Mouse (Mus musculus) forebrain, embryonic 11.5 days (tissue): ENCODE measurements around the gene Nrap. TPM values are rescaled to one million over a fixed set of nuclear protein-coding genes. Genes with fewer than 3 reads are reported as not detected.

Experiments
- ATAC-seq: fragments of 200-750 bp; cut with Nextera tagmentation; replicated peaks from 2 replicates; pipeline ENCODE4 v1.8.0; 2017; ENCODE audit warnings: moderate TSS enrichment; ENCODE audit not compliant: low FRiP score
- DNase-seq: peaks from one replicate; pipeline ENCODE4 v3.0.0-alpha.2; 2017; ENCODE audit warnings: low spot score
- H3K27ac ChIP-seq: fragments of 300-500 bp; sonication (generic); 2 replicates; pipeline ENCODE4 v1.5.1; 2014; ENCODE audit warnings: low read depth, low read length
- H3K27me3 ChIP-seq: fragments of 300-500 bp; sonication (generic); 2 replicates; pipeline ENCODE4 v1.6.1; 2014; ENCODE audit warnings: mild to moderate bottlenecking, low read length, mixed read lengths; ENCODE audit not compliant: control insufficient read depth, insufficient read depth
- H3K36me3 ChIP-seq: fragments of 300-500 bp; sonication (generic); 2 replicates; pipeline ENCODE4 v1.6.1; 2014; ENCODE audit warnings: mild to moderate bottlenecking, low read length, moderate library complexity, mixed read lengths; ENCODE audit not compliant: control insufficient read depth, insufficient read depth
- H3K4me1 ChIP-seq: fragments of 300-500 bp; sonication (generic); replicated peaks from 2 replicates; pipeline ENCODE4 v1.6.1; 2014; ENCODE audit warnings: low read length, mixed read lengths; ENCODE audit not compliant: control insufficient read depth, insufficient read depth
- H3K4me2 ChIP-seq: fragments of 300-500 bp; sonication (generic); 2 replicates; pipeline ENCODE4 v1.6.1; 2014; ENCODE audit warnings: low read depth, mild to moderate bottlenecking, low read length, moderate library complexity, mixed read lengths; ENCODE audit not compliant: severe bottlenecking
- H3K4me3 ChIP-seq: fragments of 300-500 bp; sonication (generic); 2 replicates; pipeline ENCODE4 v1.5.1; 2014; ENCODE audit warnings: low read depth, low read length
- H3K9ac ChIP-seq: fragments of 300-500 bp; sonication (generic); 2 replicates; pipeline ENCODE4 v1.6.1; 2014; ENCODE audit warnings: low read length
- H3K9me3 ChIP-seq: fragments of 300-500 bp; sonication (generic); 2 replicates; pipeline ENCODE4 v1.6.1; 2016; ENCODE audit warnings: low read length, mixed read lengths; ENCODE audit not compliant: control insufficient read depth
- WGBS: fragments of 180-500 bp; shearing (Covaris S2); extraction: QIAGEN DNeasy Blood & Tissue Kit; methylation state at CpG from one replicate; pipeline ENCODE4 v1.1.7; 2014; 5-methylcytosine and 5-hydroxymethylcytosine counted together
- polyA plus RNA-seq: library from polyadenylated mRNA; unstranded; fragments of >200 nt; fragmentation: Nextera tagmentation; extraction: Ambion mirVana; gene quantifications from 2 replicates; pipeline ENCODE4 v1.2.1, GENCODE M21; 2014

Nrap gene
- 0.17 and 0.20 TPM in 2 replicates for polyA plus RNA-seq

DNA sequence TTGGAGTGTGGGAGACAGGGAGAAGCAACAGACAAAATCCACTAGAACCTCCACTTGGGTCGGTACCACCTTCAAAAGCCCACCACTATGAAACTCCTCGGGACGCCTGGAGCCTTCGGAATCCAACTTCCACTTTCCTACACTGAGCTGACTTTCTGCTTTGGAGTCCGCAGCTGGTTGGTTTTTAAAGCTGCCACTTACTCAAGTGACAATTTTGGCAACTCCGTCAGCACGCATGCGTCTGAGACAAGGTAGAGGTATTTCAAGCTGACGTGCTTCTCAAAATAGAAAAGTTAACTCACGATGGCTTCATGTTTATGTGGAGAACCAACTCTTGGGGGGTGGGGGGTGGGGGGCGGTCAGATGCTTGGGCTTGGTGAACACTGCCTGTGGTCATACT lies at the start of gene Nrap:
Gene Nrap, minus strand, starts transcription at position 159 of the 400 bp plus-strand sequence.
- Histone ChIP-seq H3K27me3 (no peaks in the 10 kb centered on the region), H3K4me1 (no peaks in the 10 kb centered on the region), H3K9ac (no peak within 1 kb of the TSS), H3K36me3 (no peaks in the 10 kb centered on the region), H3K4me3 (no peak within 1 kb of the TSS), H3K9me3 (no peaks in the 10 kb centered on the region), H3K27ac (no peak within 1 kb of the TSS), H3K4me2 (no peak within 1 kb of the TSS)
- DNase-seq (no peak), ATAC-seq (no peak)
- WGBS, result 90% methylated on average over 11 of the region's 11 CpGs

DNA sequence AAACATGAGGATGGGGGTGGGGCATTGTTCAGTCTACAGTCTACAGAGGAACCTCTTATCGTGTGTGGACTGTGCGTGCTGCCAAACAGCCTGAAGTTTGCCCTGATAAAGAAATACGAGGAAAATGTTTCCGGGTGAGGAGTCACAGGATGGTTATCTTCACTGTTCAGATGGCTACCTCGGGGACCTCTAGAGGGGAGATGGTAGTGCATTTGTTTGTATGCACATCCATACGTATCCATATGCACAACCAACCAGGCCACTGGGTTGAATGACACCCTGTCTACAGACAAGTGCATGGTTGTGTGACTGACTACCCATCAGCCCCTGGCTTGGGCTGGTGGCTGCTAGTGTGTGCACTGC lies 49.2 kb upstream of the Nrap start:
- WGBS, result 91% methylated on average over 6 of the region's 6 CpGs
- Histone ChIP-seq H3K4me1 (no peaks in the 10 kb centered on the region), H3K4me3 (no peak overlapping the region), H3K27me3 (no peaks in the 10 kb centered on the region), H3K9ac (no peak overlapping the region), H3K4me2 (no peak overlapping the region), H3K9me3 (no peaks in the 10 kb centered on the region), H3K27ac (no peak overlapping the region), H3K36me3 (no peaks in the 10 kb centered on the region)
- ATAC-seq (no peak), DNase-seq (no peak)

GRCm38 (mm10) chr19:56438357-56439071 lies 48.7 kb upstream of the Nrap start:
- no peak overlapping the region for H3K4me3 ChIP-seq
- no peaks in the 10 kb centered on the region for H3K27me3 ChIP-seq
- 86% methylated on average over 7 of the region's 7 CpGs for WGBS
- DNase-seq, result no peak
- no peak overlapping the region for H3K4me2 ChIP-seq
- H3K27ac ChIP-seq, result no peak overlapping the region
- no peaks in the 10 kb centered on the region for H3K36me3 ChIP-seq
- H3K9me3 ChIP-seq, result no peaks in the 10 kb centered on the region
- H3K9ac ChIP-seq, result no peak overlapping the region
- no peaks in the 10 kb centered on the region for H3K4me1 ChIP-seq
- no peak for ATAC-seq

- Histone ChIP-seq H3K4me2 (no peak overlapping the region), H3K36me3 (no peaks in the 10 kb centered on the region), H3K27ac (no peak overlapping the region), H3K27me3 (no peaks in the 10 kb centered on the region), H3K4me1 (no peaks in the 10 kb centered on the region), H3K9ac (no peak overlapping the region), H3K4me3 (no peak overlapping the region), H3K9me3 (no peaks in the 10 kb centered on the region)
- no peak for ATAC-seq
- 91% methylated on average over 13 of the region's 13 CpGs for WGBS
- no peak for DNase-seq
These were observed 46.5 kb upstream of the Nrap start for GRCm38 (mm10) chr19:56436380-56436779.

DNA sequence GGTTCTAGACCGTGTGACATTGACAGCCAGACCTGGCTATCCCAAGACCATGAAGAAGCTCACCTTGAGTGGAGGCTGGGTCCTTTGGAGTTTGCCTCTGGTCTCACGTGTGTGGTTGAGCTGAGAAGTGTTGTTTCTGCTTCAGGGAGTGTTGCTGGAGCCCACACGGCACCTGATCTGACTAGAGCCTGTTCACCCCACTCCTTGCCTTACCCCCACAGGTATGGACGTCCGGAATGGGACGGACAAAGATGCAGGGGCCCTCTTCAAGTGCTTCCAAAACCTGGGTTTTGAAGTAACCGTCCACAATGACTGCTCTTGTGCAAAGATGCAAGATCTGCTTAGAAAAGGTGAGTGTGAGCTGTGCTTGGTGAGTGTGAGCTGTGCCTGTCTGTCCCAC lies 43.7 kb upstream of the Nrap start:
- H3K4me1 ChIP-seq, result no peaks in the 10 kb centered on the region
- H3K9me3 ChIP-seq, result no peaks in the 10 kb centered on the region
- DNase-seq (no peak), ATAC-seq (no peak)
- H3K27ac ChIP-seq, result no peak overlapping the region
- no peak overlapping the region for H3K4me2 ChIP-seq
- 92% methylated on average over 7 of the region's 7 CpGs for WGBS
- no peak overlapping the region for H3K4me3 ChIP-seq
- H3K27me3 ChIP-seq, result no peaks in the 10 kb centered on the region
- no peak overlapping the region for H3K9ac ChIP-seq
- no peaks in the 10 kb centered on the region for H3K36me3 ChIP-seq

DNA sequence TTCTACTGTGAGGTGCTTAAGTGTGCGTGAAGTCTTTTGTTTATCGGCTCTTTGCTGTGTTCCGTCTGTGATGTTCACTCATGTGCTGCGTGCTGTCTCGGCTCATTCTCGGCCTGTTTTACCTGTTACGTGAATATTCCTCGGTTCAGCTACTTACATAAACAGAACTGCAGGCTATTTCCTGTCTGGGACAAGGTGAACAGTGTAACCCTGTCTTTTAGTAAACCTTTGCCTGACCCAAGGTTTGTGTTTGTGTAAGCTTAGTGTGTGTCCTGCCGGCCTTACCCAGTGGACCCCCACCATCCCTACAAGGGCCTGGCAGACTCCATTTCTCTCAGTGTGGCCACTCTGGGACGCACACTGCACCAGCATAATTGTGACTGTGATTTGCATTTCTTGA lies 42.9 kb upstream of the Nrap start:
- ATAC-seq (no peak), DNase-seq (no peak)
- Histone ChIP-seq H3K27ac (no peak overlapping the region), H3K27me3 (no peaks in the 10 kb centered on the region), H3K9me3 (no peaks in the 10 kb centered on the region), H3K4me1 (no peaks in the 10 kb centered on the region), H3K9ac (no peak overlapping the region), H3K4me3 (no peak overlapping the region), H3K36me3 (no peaks in the 10 kb centered on the region), H3K4me2 (no peak overlapping the region)
- WGBS, result 84% methylated on average over 10 of the region's 10 CpGs

- Histone ChIP-seq H3K27me3 (no peaks in the 10 kb centered on the region), H3K4me3 (no peak overlapping the region), H3K4me2 (no peak overlapping the region), H3K9ac (no peak overlapping the region), H3K36me3 (no peaks in the 10 kb centered on the region), H3K27ac (no peak overlapping the region), H3K4me1 (no peaks in the 10 kb centered on the region), H3K9me3 (no peaks in the 10 kb centered on the region)
- 73% methylated on average over 8 of the region's 8 CpGs for WGBS
- ATAC-seq (no peak), DNase-seq (no peak)
These were observed 40.5 kb upstream of the Nrap start for GRCm38 (mm10) chr19:56430369-56430768.

DNA sequence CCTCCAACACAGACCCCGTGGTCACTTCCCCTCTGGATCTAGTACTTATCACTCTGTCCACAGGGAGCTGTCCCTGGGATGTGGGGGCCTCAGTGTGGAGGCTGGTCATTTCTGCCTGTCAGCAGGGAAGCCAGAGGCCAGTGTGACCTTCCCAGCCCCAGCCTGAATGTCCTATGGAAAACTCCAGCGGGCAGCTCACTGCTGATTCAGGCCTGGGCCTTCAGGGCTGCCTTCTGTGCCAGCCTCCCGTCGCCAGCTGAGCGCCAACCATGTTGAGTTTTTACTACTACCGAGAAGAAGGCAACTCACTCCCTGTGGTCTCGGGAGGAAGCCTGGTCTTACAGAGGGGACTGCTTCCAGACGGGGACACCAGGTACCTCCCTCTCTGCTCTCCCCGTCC lies 35.7 kb upstream of the Nrap start:
- Histone ChIP-seq H3K4me3 (no peak overlapping the region), H3K9me3 (no peaks in the 10 kb centered on the region), H3K4me2 (no peak overlapping the region), H3K4me1 (no peaks in the 10 kb centered on the region), H3K27me3 (no peaks in the 10 kb centered on the region), H3K9ac (no peak overlapping the region), H3K36me3 (no peaks in the 10 kb centered on the region), H3K27ac (no peak overlapping the region)
- DNase-seq (no peak), ATAC-seq (no peak)
- 67% methylated on average over 9 of the region's 9 CpGs for WGBS

DNA sequence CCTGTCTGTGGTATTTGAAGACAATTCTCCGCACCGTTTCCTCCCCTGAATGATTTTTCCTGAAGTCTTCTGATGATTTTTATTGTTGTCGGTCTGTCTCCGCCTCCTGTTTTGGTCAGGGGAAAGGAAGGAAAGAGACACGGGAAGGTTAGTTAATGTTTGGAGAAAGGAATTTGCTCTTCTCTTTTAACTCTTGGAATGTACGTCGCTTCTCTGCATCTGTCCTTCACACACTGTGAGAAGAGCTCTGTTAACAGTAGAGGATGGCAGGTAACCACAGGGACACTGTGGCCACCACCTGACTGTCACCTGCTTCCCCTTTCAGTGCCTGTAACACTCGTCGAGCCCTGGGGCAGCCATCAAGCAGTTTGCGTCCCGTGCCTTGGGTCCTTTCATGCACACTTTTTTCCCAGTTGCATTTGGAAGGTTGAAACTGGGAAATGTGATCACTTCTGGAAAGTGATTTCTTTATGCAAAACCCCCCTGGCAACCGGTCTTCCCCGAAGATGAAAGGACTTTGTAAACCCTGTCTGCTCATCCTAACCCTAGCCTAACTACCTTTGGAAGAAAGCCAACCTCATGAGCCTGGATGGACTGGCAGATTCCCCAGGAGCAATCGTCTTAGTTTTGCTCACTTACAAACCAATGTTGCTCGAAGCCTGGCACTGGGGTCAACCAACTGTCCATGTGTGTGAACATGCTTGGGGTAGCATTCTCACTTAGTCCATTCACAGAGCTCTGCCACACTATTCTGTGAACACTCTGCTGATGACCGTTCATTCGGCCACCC lies 35.0 kb upstream of the Nrap start:
- Histone ChIP-seq H3K9me3 (no peaks in the 10 kb centered on the region), H3K27me3 (no peaks in the 10 kb centered on the region), H3K4me2 (no peak overlapping the region), H3K36me3 (no peaks in the 10 kb centered on the region), H3K4me1 (no peaks in the 10 kb centered on the region), H3K9ac (no peak overlapping the region), H3K4me3 (no peak overlapping the region), H3K27ac (no peak overlapping the region)
- ATAC-seq (no peak), DNase-seq (no peak)
- WGBS, result 84% methylated on average over 17 of the region's 17 CpGs
